Mouse (Mus musculus) heart, adult 2 months (tissue): ENCODE measurements at regions not wholly inside any gene's neighbourhood (a gene's known extent, or its start where the extent isn't known, plus 50 kb on each side); places are given as distances from the start of the nearest gene placed in this dataset.

Experiments used
- DNase-seq, 2 experiments: peaks; one replicate each; pipeline ENCODE4 v3.0.0; 2021
- H3K27ac ChIP-seq: fragments of 200-600 bp; 2 replicates; pipeline ENCODE4 v1.8.1; 2022
- H3K27me3 ChIP-seq: fragments of 200-500 bp; 2 replicates; pipeline ENCODE4 v1.6.1; 2012; ENCODE audit warnings: mild to moderate bottlenecking, low read length, inconsistent platforms, mixed read lengths; ENCODE audit not compliant: control insufficient read depth, insufficient read depth
- H3K36me3 ChIP-seq: fragments of 200-500 bp; 2 replicates; pipeline ENCODE4 v1.6.1; 2012; ENCODE audit warnings: low read length, inconsistent platforms; ENCODE audit not compliant: control insufficient read depth, insufficient read depth
- H3K4me1 ChIP-seq: fragments of 200-500 bp; 2 replicates; pipeline ENCODE4 v1.6.1; 2011; ENCODE audit warnings: low read length; ENCODE audit not compliant: control insufficient read depth, insufficient read depth
- H3K4me3 ChIP-seq: fragments of 200-600 bp; 2 replicates; pipeline ENCODE4 v1.8.1; 2022
- H3K79me2 ChIP-seq: fragments of 200-500 bp; replicated peaks from 2 replicates; pipeline ENCODE4 v1.6.1; 2012; ENCODE audit warnings: mild to moderate bottlenecking, inconsistent platforms, low read length, moderate library complexity, mixed read lengths; ENCODE audit not compliant: control insufficient read depth, insufficient read depth
- H3K9ac ChIP-seq: fragments of 200-500 bp; 2 replicates; pipeline ENCODE4 v1.6.1; 2012; ENCODE audit warnings: low read depth, mild to moderate bottlenecking, control low read depth, inconsistent platforms, low read length, mixed read lengths
- CTCF ChIP-seq: fragments of 200-600 bp; IDR thresholded peaks from 2 replicates; pipeline ENCODE4 v1.8.1; 2022; ENCODE audit warnings: antibody characterized with exemption, mild to moderate bottlenecking, moderate library complexity
- EP300 ChIP-seq: fragments of 200-500 bp; IDR thresholded peaks from 2 replicates; pipeline ENCODE4 v1.6.1; 2011; ENCODE audit warnings: low read depth, low read length, control low read depth; ENCODE audit not compliant: insufficient read depth
- POLR2A ChIP-seq: fragments of 200-500 bp; IDR thresholded peaks from 2 replicates; pipeline ENCODE4 v1.6.1; 2011; ENCODE audit warnings: mild to moderate bottlenecking, low read depth, low read length, control low read depth; ENCODE audit not compliant: insufficient read depth
- WGBS: fragments of 180-500 bp; shearing (Covaris S2); methylation state at CpG from one replicate; pipeline ENCODE4 v1.1.7; 2018; 5-methylcytosine and 5-hydroxymethylcytosine counted together
- intact Hi-C: fragments of 180-260 bp; cut with DNase I; formaldehyde crosslinking; loops from one replicate; pipeline ENCODE4 v1.15.1; 2025

- intact Hi-C loops: no loop called here
- no peak overlapping the region for H3K9ac ChIP-seq
- H3K4me3 ChIP-seq: no peak overlapping the region
- no peaks in the 10 kb centered on the region for H3K27me3 ChIP-seq
- H3K36me3 ChIP-seq: no peaks in the 10 kb centered on the region
- WGBS: 84% methylated on average over 11 of the region's 11 CpGs
- DNase-seq: no peak
- H3K4me1 ChIP-seq: no peaks in the 10 kb centered on the region
- no peaks in the 10 kb centered on the region for H3K79me2 ChIP-seq
- TF ChIP-seq POLR2A (no peak), EP300 (no peak), CTCF (no peak)
- no peak overlapping the region for H3K27ac ChIP-seq
Observed at GRCm38 (mm10) chr8:116241146-116241986, 263.4 kb upstream of the Dynlrb2 start.

GRCm38 (mm10) chr8:116238670-116239069 is 266.1 kb upstream of the Dynlrb2 start:
- no peaks in the 10 kb centered on the region for H3K36me3 ChIP-seq
- no peaks in the 10 kb centered on the region for H3K4me1 ChIP-seq
- H3K4me3 ChIP-seq: no peak overlapping the region
- 73% methylated on average over 1 of the region's 1 CpGs for WGBS
- TF ChIP-seq CTCF (no peak), EP300 (no peak), POLR2A (no peak)
- H3K79me2 ChIP-seq: no peaks in the 10 kb centered on the region
- no peak overlapping the region for H3K27ac ChIP-seq
- no peak for DNase-seq
- H3K9ac ChIP-seq: no peak overlapping the region
- H3K27me3 ChIP-seq: no peaks in the 10 kb centered on the region
- intact Hi-C loops: no loop called here

DNA sequence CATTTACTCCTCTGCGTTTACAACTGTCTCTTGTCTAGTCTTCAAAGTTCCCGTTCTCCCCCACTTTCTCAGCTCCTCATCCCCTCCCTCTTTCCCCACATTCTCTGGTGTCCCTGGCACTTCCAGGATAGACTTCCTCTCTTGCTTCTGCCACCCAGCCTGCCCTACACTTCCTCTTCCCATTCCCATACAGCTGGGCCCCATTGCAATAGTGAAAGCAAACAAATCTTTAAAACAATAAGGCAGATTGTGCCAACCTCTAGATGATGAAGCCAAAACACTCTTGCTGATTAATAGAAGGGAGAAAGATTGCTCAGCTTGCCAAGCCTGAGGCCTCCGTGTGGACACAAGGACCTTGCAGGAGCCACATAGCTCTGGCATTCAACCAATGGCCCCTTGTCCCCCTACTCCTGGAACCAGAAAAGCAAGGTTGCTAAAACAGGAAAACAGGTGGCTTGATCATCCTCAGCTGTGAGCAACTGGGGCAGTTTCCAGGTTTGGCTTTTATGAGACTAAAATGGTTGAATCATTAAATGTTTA is 267.1 kb upstream of the Dynlrb2 start:
- TF ChIP-seq EP300: no peak
- no peak for TF ChIP-seq CTCF
- no peak for TF ChIP-seq POLR2A
- no peak overlapping the region for H3K9ac ChIP-seq
- no peaks in the 10 kb centered on the region for H3K36me3 ChIP-seq
- H3K79me2 ChIP-seq: no peaks in the 10 kb centered on the region
- DNase-seq: no peak
- WGBS: 58% methylated on average over 3 of the region's 3 CpGs
- H3K4me3 ChIP-seq: no peak overlapping the region
- H3K27me3 ChIP-seq: no peaks in the 10 kb centered on the region
- H3K4me1 ChIP-seq: no peaks in the 10 kb centered on the region
- intact Hi-C loops: no loop called here
- H3K27ac ChIP-seq: no peak overlapping the region

- H3K36me3 ChIP-seq: no peaks in the 10 kb centered on the region
- no peak overlapping the region for H3K9ac ChIP-seq
- DNase-seq: no peak
- H3K27me3 ChIP-seq: no peaks in the 10 kb centered on the region
- no peaks in the 10 kb centered on the region for H3K4me1 ChIP-seq
- 50% methylated on average over 5 of the region's 5 CpGs for WGBS
- H3K4me3 ChIP-seq: no peak overlapping the region
- intact Hi-C loops: no loop called here
- no peak overlapping the region for H3K27ac ChIP-seq
- H3K79me2 ChIP-seq: no peaks in the 10 kb centered on the region
- no peak for TF ChIP-seq EP300
- TF ChIP-seq POLR2A: no peak
- TF ChIP-seq CTCF: no peak
Observed at GRCm38 (mm10) chr8:116229654-116230136, 275.1 kb upstream of the Dynlrb2 start.

DNA sequence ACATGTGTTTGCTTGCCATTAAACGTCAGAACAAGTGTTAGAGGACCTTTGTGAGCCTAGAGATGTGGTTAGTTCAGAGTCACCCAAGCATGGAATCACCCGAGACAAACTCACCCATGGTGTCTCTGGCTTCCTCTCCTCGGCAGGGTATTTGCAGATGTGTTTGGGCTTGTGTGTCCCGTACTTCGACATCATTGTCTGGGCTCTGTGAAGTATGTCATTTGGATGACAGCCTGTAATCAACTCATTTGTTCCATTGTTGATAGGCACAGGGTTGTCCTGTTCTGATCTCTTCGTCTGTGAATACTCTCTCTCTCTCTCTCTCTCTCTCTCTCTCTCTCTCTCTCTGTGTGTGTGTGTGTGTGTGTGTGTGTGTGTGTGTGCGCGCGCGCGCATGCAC is 277.8 kb upstream of the Dynlrb2 start:
- Histone ChIP-seq H3K79me2 (no peaks in the 10 kb centered on the region), H3K27me3 (no peaks in the 10 kb centered on the region), H3K36me3 (no peaks in the 10 kb centered on the region), H3K9ac (no peak overlapping the region), H3K27ac (no peak overlapping the region), H3K4me1 (no peaks in the 10 kb centered on the region), H3K4me3 (no peak overlapping the region)
- WGBS: 78% methylated on average over 11 of the region's 11 CpGs
- no peak for DNase-seq
- TF ChIP-seq EP300 (no peak), POLR2A (no peak), CTCF (no peak)
- intact Hi-C loops: no loop called here

- no peak overlapping the region for H3K9ac ChIP-seq
- no peaks in the 10 kb centered on the region for H3K36me3 ChIP-seq
- intact Hi-C loops: no loop called here
- no peak overlapping the region for H3K4me3 ChIP-seq
- no peaks in the 10 kb centered on the region for H3K79me2 ChIP-seq
- TF ChIP-seq POLR2A: no peak
- TF ChIP-seq EP300: no peak
- no peak for TF ChIP-seq CTCF
- 95% methylated on average over 2 of the region's 2 CpGs for WGBS
- no peaks in the 10 kb centered on the region for H3K27me3 ChIP-seq
- no peaks in the 10 kb centered on the region for H3K4me1 ChIP-seq
- no peak for DNase-seq
- H3K27ac ChIP-seq: no peak overlapping the region
Observed at GRCm38 (mm10) chr8:116223235-116223634, 281.5 kb upstream of the Dynlrb2 start.
